Mouse (Mus musculus) thymus, adult 18-20 months (tissue): ENCODE data around the gene Exoc3l.

Source experiments
- DNase-seq, 2 experiments: peaks; one replicate each; pipeline ENCODE4 v3.0.0; 2022; ENCODE audit warnings: mixed read lengths in 2 of 2

Exoc3l gene

DNA sequence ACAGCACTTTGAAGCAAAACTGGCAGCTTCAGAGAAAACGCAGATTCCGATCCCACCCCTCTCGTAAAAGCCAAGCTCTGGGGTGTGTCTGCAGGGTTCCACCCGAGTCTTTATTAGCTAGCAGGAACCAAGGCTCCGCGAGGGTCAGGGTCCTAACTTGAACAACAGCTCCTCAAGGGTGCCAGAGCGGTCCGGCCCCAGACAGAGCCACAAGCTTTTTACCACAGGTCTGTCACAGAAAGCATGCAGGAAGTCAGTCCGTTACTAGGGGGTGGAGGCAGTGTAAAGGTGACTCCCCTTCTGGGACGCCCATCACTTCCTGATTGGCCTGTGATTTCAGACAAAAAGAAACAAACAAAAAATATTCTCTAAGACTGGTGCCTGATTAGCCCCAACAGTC lies 30.8 kb downstream of the Exoc3l start:
- DNase-seq, result peak in 1 of 2 experiments; percentile 58

DNA sequence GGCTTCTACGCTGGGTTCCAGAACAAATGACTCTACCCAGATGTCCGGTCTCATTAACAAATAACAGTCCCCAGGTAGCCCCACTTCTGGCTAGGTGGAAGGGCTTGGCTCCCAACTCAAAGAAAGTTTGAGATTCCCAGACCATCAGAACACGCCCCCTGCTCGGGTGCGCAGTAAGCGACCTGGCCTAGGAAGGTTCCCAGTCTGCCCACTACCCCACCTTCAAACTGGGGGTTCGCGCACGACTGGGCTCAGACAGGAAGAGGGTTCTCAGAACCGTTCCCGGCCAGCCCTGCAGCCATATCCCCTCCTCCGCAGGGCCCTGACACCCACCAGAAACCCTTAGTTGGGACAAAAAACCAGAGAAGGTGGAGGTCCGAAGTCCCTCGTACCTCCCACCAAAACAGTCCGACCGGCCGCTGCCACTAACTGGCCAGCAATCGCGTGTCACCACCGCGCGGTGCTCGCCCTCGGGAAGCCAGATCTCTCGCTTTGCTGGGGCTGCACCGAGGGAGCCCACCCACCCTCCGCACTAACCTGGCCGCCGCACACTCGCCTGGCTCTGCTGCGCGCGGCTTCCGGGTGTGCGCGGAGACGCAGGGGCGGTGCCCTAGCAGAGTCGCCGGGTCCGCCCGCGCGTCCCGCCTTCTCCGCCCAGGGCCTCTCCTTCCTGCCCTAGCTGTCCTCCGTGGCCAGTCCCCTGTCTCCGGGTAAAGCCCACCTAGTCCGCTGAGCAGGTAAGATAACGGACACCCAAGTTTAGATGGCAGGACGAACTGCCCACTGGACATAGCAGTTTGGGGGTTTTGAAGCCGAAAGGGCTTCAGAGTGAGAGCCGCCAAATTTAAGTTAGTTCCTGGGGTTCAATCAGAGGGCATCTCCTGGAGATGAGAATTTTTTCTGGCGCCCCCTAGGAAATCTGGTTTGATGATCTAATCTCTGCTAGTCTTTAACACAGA lies 31.6 kb downstream of the Exoc3l start, which contains the start of the genes Tradd and Fbxl8:
Tradd (minus strand) TSS at position 586 of the 959 bp plus-strand sequence.
Fbxl8 (plus strand) TSS at position 625 of the 959 bp plus-strand sequence.
- peak; percentile 70 to 71 for DNase-seq

DNA sequence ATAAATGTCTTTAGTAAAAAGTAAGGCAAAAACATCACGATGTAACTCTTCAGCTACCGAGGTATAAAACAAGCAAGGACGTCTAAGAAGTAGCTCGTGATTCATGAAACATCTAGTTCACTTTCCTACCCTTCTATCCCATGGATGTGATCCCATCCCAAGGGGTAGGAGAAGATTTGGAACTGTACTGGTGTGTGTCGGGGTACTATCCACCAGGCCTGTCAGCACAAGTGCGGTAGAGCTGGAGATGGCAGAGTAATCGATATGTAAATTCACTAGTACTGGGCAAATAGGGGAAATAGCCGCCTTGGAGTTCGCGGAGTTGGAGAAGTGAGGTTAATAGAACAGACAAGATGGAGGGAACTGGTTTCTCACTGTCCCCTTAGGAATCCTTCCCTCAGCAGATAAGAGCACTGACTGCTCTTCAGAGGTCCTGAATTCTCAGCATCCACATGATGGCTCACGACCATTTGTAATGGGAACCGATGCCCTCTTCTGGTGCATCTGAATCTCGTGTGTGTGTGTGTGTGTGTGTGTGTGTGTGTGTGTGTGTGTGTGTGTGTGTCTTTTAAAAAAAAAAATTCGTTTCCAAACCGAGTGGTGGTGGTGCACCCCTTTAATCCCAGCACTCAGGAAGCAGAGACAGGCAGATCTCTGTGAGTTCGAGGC lies 32.5 kb downstream of the Exoc3l start:
- no peak for DNase-seq

GRCm38 (mm10) chr8:105261326-105261980 lies 34.4 kb downstream of the Exoc3l start:
- DNase-seq, result no peak

- DNase-seq, result no peak
These were observed 35.4 kb downstream of the Exoc3l start for GRCm38 (mm10) chr8:105260371-105261099.

DNA sequence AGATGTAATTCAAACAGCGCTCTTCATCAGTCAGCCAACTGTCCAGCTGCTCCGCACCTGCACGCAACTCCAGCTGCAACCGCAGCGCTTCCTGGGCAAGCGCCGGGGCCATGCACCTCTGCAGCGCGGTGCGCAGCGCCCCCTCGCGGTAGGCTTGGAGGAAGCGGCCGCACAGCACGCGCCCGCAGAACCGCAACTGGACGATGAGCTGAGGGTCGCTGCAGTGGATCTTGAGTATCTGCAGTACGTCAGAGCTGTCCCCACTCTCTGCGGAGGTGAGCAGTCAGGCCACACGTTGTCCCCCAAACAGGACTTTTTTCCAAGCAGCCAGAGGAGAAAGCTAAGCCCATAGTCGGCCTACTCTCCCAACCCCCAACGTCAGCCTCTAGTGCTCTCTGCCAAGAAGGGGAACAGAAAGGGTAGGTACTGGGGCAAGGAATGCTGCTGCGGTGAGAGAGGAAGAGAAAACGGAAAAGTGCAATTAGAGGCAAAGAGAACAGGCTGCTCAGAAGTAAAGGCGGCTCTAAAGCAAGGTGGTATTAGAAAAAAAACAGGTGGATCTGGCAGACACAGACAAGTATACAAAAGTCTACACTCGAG lies 36.1 kb downstream of the Exoc3l start:
- peak; percentile 52 to 58 for DNase-seq

GRCm38 (mm10) chr8:105258911-105259720 lies 36.8 kb downstream of the Exoc3l start:
- no peak for DNase-seq

DNA sequence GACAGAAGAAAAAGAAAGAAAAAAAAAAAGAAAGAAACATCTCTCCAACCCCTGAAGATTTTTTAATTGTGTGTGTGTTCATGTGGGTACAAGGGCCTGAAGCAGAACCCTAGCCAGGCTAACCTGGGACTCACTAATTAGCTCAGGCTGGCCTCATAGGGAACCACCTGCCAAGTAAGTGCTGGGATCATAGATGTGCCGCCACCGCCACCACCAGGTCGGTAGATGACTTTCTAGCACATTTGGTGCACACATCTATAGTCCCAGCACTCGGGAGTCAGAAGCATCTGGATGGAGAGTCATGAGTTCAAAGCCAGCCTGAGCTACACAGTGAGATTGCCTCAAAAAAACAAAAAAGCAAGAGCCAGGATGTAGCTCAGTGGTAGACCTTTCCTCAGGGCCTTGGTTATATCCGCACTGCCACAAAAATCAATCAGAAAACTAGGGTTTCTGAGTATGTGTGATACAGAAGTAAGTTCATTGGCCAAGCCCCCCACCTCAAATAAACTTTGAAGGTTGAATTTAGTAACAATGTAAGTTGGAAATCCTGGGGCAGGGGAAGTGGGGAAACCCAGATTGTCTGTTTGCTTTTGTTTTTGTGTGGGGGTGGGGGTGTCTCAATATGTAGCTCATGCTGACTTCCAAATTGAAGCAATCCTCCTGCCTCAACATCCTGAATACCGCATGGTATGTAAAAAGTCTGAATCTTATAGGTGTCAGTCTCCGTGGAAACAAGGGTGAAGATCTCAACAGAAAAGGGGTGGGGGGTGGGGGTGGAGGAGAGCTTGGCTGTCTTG lies 38.4 kb downstream of the Exoc3l start:
- no peak for DNase-seq

- peak; percentile 69 to 73 for DNase-seq
These were observed 40.9 kb downstream of the Exoc3l start, which contains the start of gene B3gnt9 for GRCm38 (mm10) chr8:105254966-105255350. Gene B3gnt9 (minus strand): TSS chr8:105255153.

- DNase-seq, result peak; percentile 85 to 88
These were observed 41.5 kb downstream of the Exoc3l start for GRCm38 (mm10) chr8:105254152-105254965.

DNA sequence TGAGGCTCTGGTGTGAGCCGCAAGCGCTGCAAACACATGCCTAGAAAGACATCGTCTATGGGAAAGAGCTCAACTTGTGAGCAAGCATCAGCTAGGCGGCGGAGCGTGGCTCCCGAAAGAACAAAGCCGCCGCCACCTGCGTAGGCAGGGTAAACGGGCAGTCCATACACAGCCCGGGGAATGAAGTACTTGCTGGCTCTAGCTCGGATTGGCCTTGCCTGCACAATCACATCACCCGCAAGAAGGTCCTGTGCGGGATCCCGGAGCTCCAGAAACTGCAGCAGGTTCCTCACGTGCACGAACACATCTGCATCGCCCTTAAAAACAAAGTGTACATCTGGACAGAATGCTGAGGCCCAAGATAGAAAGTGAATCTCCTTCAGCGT lies 42.1 kb downstream of the Exoc3l start:
- DNase-seq, result no peak

DNA sequence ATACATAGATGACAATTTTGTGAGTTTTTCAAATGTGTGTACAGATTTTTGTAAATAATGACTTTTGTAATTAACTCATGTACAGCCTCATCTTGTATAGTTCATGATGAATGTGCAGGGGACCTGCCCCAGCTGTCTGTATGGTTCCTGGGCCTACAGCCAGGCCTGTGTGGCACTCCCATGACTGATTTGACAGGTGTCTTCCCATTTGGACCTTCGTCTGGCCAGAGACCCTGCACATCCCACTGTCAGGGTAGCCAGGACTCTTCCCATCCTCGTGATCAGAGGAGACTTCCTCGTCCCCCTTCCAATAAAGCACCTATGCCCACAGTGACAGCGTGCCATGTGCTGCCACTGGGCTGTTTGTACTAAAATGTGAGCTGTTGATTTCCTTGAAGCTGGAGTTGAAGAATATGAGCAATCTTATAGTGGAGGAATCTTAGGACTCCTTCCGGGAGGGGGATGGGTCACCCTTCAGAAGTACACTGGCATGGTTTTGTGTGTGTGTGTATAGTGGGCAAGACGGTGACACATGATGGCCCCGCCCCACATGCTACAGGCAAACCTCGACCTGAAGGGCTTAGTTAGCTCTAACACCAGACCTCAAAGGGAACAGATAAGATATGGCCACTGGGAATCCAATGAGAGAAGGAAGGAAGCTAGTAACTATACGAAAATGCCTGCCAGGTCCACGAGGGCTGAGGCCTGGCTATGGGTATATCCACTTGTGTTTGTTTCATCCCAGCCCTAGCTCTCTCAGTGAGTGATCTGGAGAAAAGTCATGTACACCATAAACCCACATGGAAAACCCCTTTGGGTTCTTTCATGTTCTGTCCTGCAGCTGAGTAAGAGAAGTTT lies 43.0 kb downstream of the Exoc3l start:
- DNase-seq, result peak in 1 of 2 experiments; percentile 12

- no peak for DNase-seq
These were observed 43.9 kb downstream of the Exoc3l start for GRCm38 (mm10) chr8:105251954-105252353.

DNA sequence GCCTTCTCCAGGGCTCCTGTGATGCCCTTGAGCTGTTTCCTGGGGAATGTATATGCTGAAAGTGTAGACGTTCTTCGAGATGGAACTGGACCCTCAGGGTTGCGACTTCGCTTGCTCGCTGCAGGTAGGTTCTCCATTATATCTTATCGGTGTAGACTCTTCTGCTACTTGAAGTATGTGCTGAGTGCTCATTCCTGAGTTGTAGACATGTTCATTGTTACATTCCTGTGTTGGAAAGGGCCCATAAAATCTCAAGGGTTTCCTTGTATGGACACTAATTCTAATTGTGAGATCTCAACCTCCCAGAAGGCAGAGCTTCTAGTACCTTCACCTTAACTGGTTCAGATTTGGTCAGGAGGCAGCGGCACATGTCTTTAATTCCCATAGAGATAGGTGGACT lies 54.9 kb downstream of the Exoc3l start:
- DNase-seq, result no peak
